Mouse (Mus musculus): ENCODE results near the gene Kirrel.

The Kirrel gene

GRCm38 (mm10) chr3:87165291-87165881 lies 9.2 kb downstream of the Kirrel start:
- no peak for DNase-seq

DNA sequence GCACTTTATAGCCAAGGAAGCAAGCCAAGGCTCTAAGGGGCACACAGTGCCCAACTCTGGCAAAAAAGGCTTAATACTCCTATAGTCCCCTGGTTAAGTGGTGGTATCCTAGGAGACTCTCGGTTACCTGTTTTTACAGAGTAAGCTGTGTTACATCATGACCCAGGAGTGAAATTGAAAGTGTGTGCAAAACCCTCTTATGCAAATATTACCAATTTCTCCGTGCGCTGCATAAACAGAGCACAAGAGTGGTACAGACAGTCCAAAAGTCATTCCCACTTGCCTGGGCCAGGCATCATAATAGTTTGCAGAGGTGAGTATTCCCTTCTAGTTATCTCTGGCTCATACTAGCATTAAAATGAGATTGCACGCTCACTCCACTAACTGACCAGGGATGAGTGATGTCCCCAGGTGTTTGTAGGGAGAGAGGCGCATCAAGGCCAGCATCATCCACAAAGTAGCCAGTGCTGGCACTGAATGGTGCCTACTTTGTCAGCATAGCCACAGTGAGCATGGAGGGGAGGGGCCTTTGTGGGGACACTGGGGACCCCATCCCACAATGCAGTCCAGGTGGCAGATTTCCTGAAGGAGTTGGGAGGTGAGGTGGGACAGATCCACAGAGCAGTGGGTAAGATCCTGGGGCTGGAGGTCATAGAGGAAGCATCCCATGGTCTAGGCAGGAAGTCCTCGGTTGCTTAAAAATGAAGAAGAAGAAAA lies 10.3 kb downstream of the Kirrel start:
- no peak for DNase-seq

- no peak for DNase-seq
These were observed 11.4 kb downstream of the Kirrel start for GRCm38 (mm10) chr3:87163116-87163515.

GRCm38 (mm10) chr3:87162380-87162779 lies 12.2 kb downstream of the Kirrel start:
- DNase-seq = no peak

DNA sequence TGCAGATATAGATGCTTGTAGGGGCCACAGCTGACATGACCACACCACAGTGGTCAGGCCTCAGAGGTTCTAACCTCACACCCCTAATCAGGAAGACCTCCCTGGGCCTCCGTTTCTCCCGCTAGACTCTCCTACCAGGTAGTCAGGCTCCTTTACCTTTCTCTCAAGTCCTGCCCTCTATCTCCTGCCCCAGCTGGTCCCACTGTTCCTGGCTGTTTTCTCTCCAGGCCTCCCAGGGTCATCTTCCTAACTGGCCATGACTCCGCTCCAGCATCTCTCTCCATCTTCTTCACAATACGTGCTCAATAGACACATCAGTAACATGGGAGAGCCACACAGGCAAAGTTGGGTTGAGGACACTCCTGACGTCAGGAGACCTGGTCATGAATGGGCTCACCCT lies 12.9 kb downstream of the Kirrel start:
- no peak for DNase-seq

GRCm38 (mm10) chr3:87160819-87161509 lies 13.6 kb downstream of the Kirrel start:
- DNase-seq = no peak

GRCm38 (mm10) chr3:87159190-87159589 lies 15.4 kb downstream of the Kirrel start:
- DNase-seq = no peak

- DNase-seq = no peak
These were observed 16.7 kb downstream of the Kirrel start for GRCm38 (mm10) chr3:87157767-87158291.

- no peak for DNase-seq
These were observed 17.2 kb downstream of the Kirrel start for GRCm38 (mm10) chr3:87157297-87157696.

GRCm38 (mm10) chr3:87154398-87155287 lies 19.9 kb downstream of the Kirrel start:
- DNase-seq = no peak

- DNase-seq = no peak
These were observed 21.5 kb downstream of the Kirrel start for GRCm38 (mm10) chr3:87153038-87153437.

DNA sequence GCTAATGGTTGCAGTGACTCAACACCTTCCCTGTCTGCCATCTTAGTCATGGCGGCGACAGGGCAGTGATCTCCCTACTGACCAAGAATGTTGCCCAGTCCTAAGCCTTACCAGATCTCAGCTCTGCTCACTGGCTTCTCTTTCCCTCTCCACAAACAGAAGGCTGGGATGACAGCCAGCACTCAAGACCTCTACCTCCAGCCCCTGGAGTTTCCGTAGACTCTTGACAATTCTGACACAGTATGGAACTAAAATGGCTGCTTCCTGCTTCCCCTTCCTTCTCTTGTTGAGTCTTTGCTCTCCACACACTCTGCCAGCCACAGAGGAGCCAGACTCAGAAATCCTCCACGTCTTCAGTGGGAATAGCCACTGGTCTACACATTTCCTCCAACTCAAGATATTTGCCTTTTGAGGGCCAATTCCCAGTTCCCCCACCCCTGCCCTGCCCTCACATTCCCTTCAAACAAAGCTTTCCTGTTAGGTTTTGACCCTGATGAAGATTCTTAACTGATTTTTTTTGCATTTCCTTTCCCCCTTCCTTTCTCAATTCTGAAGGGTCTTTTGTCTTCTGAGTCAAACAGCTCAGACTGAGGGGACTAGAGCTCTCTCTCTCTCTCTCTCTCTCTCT lies 22.3 kb downstream of the Kirrel start:
- no peak for DNase-seq

GRCm38 (mm10) chr3:87151294-87151826 lies 23.2 kb downstream of the Kirrel start:
- no peak for DNase-seq

- no peak for DNase-seq
These were observed 23.8 kb downstream of the Kirrel start for GRCm38 (mm10) chr3:87150689-87151244.

- no peak for DNase-seq
These were observed 24.4 kb downstream of the Kirrel start for GRCm38 (mm10) chr3:87150056-87150688.

GRCm38 (mm10) chr3:87149425-87149824 lies 25.1 kb downstream of the Kirrel start:
- no peak for DNase-seq

GRCm38 (mm10) chr3:87144476-87145240 lies 29.9 kb downstream of the Kirrel start:
- no peak for DNase-seq

DNA sequence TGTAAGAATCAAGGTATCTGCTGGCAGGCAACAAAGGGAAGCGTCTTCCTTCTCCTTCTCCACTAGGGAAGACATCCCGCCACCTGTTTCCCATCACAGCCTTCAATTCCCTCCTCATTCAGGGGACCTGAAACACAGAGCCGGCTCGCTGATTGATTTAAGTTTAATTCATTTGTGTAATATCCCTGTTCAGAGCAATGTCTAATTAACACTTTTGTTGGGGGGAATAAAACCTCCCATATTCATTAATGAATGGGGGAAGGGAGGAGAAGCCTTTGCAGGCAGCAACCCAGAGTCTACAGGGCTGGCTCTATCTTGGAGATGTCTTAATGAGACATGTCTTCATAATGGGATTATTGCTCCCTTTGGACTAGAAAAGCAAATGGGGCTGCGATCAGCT lies 34.3 kb downstream of the Kirrel start:
- no peak for DNase-seq

- no peak for DNase-seq
These were observed 37.8 kb downstream of the Kirrel start for GRCm38 (mm10) chr3:87136782-87137181.

GRCm38 (mm10) chr3:87134951-87135350 lies 39.6 kb downstream of the Kirrel start:
- no peak for DNase-seq

Measured in cerebellum, postnatal 14 days (tissue).